9 mouse cellular contexts compared by ENCODE assay signal in genomic region chr15:102270274-102270960, GRCm38 (mm10). TPM values are rescaled to one million over a fixed set of nuclear protein-coding genes. Genes with fewer than 3 reads are reported as not detected.
DNase-seq lines count a peak whose midpoint lies in the region; ATAC-seq and TF ChIP-seq lines count a peak whose summit lies in the region.
"Had no signal": no experiment of that assay in that cellular context is flagged by ENCODE, and none has a peak within 500 bp of the region (broad histone marks: within the 10 kb centered on the region; RNA-seq: fewer than 3 reads in every experiment).

Gene Gm9918, plus strand, starts transcription at chr15:102270563.

- H3K4me1 ChIP-seq in lung, embryonic 15.5 days = peaks cover 14% of the 10 kb centered on the region
- H3K4me1 ChIP-seq in forebrain, embryonic 14.5 days (ENCODE audit: control insufficient read depth, insufficient read depth, low read length) = no peaks in the 10 kb centered on the region
- peaks cover 12% of the 10 kb centered on the region; the same call in 1 of the 2 replicates for H3K4me1 ChIP-seq in limb, embryonic 14.5 days (ENCODE audit: control insufficient read depth, insufficient read depth, low read length)

- WGBS in lung, embryonic 15.5 days = 9% methylated on average over 20 of the region's 21 CpGs
- 5% methylated on average over 17 of the region's 21 CpGs for WGBS in forebrain, embryonic 14.5 days
- 10% methylated on average over 19 of the region's 21 CpGs for WGBS in limb, embryonic 14.5 days

- H3K27ac ChIP-seq in lung, embryonic 15.5 days = 0 out of 2 replicates have a peak within 1 kb of the TSS, but pooled peaks have one; percentile 1
- H3K27ac ChIP-seq in forebrain, embryonic 14.5 days (ENCODE audit: low read depth, low read length) = no peak within 1 kb of the TSS
- no peak within 1 kb of the TSS for H3K27ac ChIP-seq in limb, embryonic 14.5 days (replicated peaks; ENCODE audit: low read depth, low read length)

- no peak for TF ChIP-seq POLR2A in limb, embryonic 14.5 days (IDR thresholded peaks at IDR 0.05; ENCODE audit: borderline replicate concordance, extremely low read depth, insufficient read depth, insufficient read length)

- peak within 1 kb of the TSS; percentile 52 for H3K4me2 ChIP-seq in lung, embryonic 15.5 days
- H3K4me2 ChIP-seq in forebrain, embryonic 14.5 days (ENCODE audit: low read length) = peak within 1 kb of the TSS; percentile 25; the same call in 1 of the 2 replicates
- peak within 1 kb of the TSS; percentile 65 for H3K4me2 ChIP-seq in limb, embryonic 14.5 days (replicated peaks; ENCODE audit: low read depth, low read length, severe bottlenecking)

- no peak for DNase-seq in lung, adult 18-20 months
- no peak for DNase-seq in forebrain, embryonic 14.5 days (ENCODE audit: low spot score)
- no peak for DNase-seq in limb, embryonic 14.5 days (ENCODE audit: low spot score)
- peak; percentile 27 for DNase-seq in retina, embryonic 14.5 days (ENCODE audit: low spot score)
- no peak for DNase-seq in left cerebral cortex, postnatal 14 days (ENCODE audit: low spot score in 2 of 2)
- no peak for DNase-seq in cerebellum, postnatal 36 days
- no peak for DNase-seq in spleen, adult 12 weeks (ENCODE audit: low spot score)

- H3K27me3 ChIP-seq in lung, embryonic 15.5 days = no peaks in the 10 kb centered on the region
- peaks cover 9% of the 10 kb centered on the region; the same call in 1 of the 2 replicates for H3K27me3 ChIP-seq in forebrain, embryonic 14.5 days (replicated peaks; ENCODE audit: control insufficient read depth, insufficient read depth, low read length)
- H3K27me3 ChIP-seq in limb, embryonic 14.5 days (ENCODE audit: control insufficient read depth, insufficient read depth, low read length) = no peaks in the 10 kb centered on the region

- peak within 1 kb of the TSS; percentile 27 for H3K4me3 ChIP-seq in lung, embryonic 15.5 days
- no peak within 1 kb of the TSS for H3K4me3 ChIP-seq in forebrain, embryonic 14.5 days (ENCODE audit: low read depth, low read length)
- H3K4me3 ChIP-seq in limb, embryonic 14.5 days (replicated peaks; ENCODE audit: low read length) = peak within 1 kb of the TSS; percentile 32

- H3K36me3 ChIP-seq in lung, embryonic 15.5 days = no peaks in the 10 kb centered on the region
- no peaks in the 10 kb centered on the region for H3K36me3 ChIP-seq in forebrain, embryonic 14.5 days (ENCODE audit: control insufficient read depth, insufficient read depth, low read length)
- no peaks in the 10 kb centered on the region for H3K36me3 ChIP-seq in limb, embryonic 14.5 days (ENCODE audit: control insufficient read depth, insufficient read depth, low read length)

- intact Hi-C loops in left cerebral cortex, postnatal 14 days (cut with DNase I) = no loop called here

- H3K9me3 ChIP-seq in lung, embryonic 15.5 days = no peaks in the 10 kb centered on the region
- no peaks in the 10 kb centered on the region for H3K9me3 ChIP-seq in forebrain, embryonic 14.5 days (replicated peaks; ENCODE audit: control insufficient read depth, low read length)
- no peaks in the 10 kb centered on the region for H3K9me3 ChIP-seq in limb, embryonic 14.5 days (ENCODE audit: control insufficient read depth, low read length)

- H3K9ac ChIP-seq in lung, embryonic 15.5 days = peak within 1 kb of the TSS; percentile 25; the same call in 1 of the 2 replicates
- H3K9ac ChIP-seq in forebrain, embryonic 14.5 days (ENCODE audit: low read length) = 0 out of 2 replicates have a peak within 1 kb of the TSS, but pooled peaks have one; percentile 29
- H3K9ac ChIP-seq in limb, embryonic 14.5 days (ENCODE audit: low read depth, low read length, severe bottlenecking) = peak within 1 kb of the TSS; percentile 52

- ATAC-seq in lung, embryonic 15.5 days (ENCODE audit: borderline replicate concordance, extremely low read depth, low FRiP score, low TSS enrichment) = peak; percentile 66; the same call in 1 of the 2 replicates
- ATAC-seq in forebrain, embryonic 14.5 days = no peak
- peak; percentile 15; the same call in 1 of the 2 replicates for ATAC-seq in limb, embryonic 14.5 days (ENCODE audit: low FRiP score, low read depth)

RNA-seq across cellular contexts. Expression of gene Gm9918, which starts in this region (rescaled TPM):
- 0.53 and 0.57 TPM in 2 replicates for polyA plus RNA-seq in lung, embryonic 15.5 days (2015; fragmentation: Nextera tagmentation; extraction: Ambion mirVana)
- not detected in 2 replicates for polyA plus RNA-seq in forebrain, embryonic 14.5 days (2014; fragmentation: Nextera tagmentation; extraction: Ambion mirVana)
- 3.1 and 3.8 TPM in 2 replicates for polyA plus RNA-seq in limb, embryonic 14.5 days (2012; rRNA removed)
- polyA plus RNA-seq in limb, embryonic 14.5 days (2014; fragmentation: Nextera tagmentation; extraction: Ambion mirVana) = 0.93 and 1.0 TPM in 2 replicates
- total RNA-seq in left cerebral cortex, postnatal 14 days (2021) = not detected
- total RNA-seq: heart, adult 8-10 months had no signal

Comparison
In these comparisons a context has a peak if more than half of its experiments do, and no peak if none do; other contexts are left out.
1. Peak in ATAC-seq, H3K4me3 ChIP-seq, H3K27ac ChIP-seq, H3K9ac ChIP-seq and H3K4me2 ChIP-seq in lung, embryonic 15.5 days; RNA of the gene not detected or under 1 TPM.